Mouse (Mus musculus) mouse trophoblast stem cell (cell line): ENCODE results near the gene Apol6.

ENCODE experiments used
- in situ Hi-C, 2 experiments: fragments of 300-500 bp; cut with MseI, MboI; formaldehyde crosslinking; loops; 2 replicates in 1 of 2; 3 replicates in 1 of 2; pipeline ENCODE4 v1.15.1; 2025

The Apol6 gene

DNA sequence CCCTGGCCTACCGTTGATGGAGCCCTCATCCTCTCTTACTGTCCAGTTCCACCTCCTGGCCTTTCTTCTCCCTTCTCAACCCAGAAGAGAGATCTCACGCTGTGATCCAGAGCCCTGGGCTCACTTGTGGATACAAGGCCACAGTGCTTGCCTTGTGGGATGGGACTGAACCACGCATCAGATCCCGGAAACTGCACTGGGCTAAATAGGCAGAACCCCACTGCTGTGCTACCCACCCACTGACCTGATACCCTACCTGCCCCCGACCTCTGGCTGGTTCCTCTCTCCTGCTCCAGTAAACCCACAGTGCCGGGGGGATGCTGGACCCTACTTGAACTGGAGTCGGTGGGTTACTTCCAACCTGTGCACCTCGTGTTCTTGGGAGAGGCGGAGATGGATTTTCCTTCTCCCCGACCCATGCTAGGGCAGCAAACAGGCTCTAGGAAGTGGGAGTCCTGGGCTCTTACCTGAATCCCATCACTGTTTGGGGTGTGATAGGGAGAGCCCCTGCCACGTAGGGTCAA, 26.3 kb downstream of the Apol6 start:
- in situ Hi-C loops, result no loop called here

DNA sequence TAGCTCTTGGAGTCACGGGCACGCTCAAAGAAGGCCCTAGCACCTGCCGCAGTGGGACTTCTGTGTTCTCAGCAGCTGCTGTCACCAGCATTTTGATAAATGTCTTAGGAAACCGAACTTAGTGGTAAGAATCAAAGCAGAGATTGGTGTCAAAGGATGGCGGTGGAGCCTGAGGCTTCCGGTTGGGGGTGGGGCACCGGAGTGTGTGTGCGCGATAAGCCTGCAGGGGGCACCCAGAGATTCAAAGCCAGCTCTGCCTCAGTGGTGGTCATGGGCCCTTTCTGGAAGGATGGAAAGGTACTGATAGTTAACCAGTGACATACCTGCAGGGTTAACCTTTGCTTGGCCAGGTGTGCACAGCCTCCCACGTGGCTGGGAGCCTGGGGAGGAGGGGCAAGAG, 27.0 kb downstream of the Apol6 start:
- in situ Hi-C loops, result no loop called here

DNA sequence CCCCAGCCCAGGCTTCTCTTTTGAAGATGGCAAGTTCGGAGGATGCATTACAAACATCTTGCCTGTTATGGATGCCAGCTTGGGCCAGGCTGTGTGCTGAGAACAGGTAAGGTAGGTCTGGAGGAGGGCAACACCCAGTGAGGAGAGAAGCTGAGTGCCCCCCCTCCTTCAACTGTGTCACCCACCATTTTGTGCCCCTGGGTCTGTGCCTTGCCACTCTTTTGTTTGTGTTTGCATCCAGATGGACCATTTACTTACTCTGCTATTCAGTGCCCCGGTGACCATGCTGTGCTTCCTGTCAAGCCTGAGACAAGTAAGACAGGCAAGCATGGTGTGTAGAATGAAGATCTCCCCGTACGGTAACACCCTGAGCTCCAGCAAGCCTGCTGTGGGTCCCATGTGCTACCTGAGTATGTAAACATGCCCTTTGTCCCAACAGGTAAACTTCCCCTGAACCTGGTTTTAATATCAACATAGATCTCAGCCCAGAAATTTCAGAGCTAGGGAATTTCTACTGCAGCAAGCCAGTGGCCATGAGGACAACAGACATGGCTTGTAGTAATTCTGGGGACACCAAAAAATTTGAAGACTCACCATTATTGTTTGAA, 28.1 kb downstream of the Apol6 start:
- in situ Hi-C loops, result no loop called here

DNA sequence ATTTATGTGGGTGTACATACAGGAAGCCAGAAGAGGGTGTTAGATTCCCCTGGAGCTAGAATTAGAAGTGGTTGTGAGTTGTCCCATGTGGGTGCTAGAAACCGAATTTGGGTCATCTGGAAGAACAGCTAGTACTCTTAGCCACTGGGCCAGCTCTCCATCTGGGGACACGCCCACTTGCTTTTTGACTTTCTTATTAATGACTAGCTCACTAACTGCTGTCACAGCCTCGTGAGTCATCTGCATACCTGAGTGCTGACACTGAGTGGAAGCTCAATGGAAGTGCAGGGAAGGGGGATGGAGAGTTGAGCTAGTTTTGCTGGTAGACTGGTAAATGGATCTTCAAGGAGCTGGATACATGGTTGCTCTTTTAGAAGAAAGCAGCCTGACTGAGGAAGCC, 32.0 kb downstream of the Apol6 start:
- in situ Hi-C loops, result no loop called here

DNA sequence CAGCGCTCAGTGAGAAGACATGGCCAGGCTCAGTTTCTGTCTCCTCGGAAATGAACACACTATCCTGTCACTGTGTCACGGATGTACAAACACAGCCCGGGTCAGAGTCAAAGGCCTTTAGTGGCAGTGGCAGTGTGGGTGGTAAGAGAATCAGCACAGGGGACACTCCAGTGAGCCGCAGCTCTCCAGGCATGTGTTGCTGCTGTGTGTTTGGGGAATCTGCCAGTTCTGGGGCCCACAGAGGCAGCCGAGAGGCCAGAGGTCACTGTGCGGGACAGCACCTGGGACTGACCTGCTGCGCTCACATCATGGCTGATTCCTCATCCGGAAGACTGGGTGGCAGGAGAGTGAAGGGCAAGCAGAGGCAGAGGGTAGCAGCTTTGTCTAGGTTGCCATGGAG, 33.4 kb downstream of the Apol6 start:
- in situ Hi-C loops, result no loop called here

DNA sequence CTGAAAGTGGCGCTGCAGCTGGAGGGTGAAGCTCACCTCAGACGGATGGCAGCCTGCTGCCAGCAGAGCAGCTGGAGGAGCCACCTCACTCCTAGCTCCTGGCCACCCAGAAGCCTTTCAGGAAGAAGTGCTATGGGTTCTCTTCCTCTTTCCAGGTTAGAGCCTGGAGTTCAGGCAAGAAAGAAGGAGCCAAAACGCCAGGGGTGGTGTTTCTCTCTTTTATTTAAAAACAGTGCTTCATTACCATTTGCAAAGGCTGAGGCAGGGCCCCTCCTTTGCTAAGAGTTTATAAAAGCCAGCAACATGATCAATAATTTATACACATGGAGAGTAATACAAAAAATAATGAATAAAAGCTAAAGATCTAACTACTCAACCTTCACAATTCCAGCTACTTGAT, 34.3 kb downstream of the Apol6 start:
- in situ Hi-C loops, result no loop called here

DNA sequence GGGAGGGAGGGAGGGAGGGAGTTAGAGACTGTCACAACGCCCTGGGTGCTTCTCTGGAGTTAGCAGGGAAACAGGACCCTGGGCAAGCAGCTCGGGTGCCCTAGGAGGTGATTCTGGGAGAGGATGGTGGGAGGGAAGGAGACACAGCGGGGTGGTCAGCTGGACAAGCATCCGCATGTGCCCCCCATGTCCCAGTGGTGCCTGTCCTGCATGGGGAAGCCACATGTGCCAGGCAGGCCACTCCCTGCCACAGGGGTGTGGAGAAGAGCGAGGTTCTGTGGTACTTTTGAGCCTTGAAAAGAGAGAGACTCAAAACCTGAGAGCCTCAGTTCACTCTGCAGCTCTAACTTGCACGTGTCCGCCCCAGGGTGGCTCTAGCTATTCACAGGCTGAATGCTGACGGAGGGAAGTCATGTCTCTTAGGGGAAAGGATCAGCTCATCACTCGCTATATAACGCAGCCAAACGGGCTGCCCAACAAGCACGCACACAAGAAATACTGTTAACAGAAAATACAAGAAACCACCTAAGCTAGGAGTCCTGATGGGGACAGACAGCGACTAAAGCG, 34.8 kb downstream of the Apol6 start:
- in situ Hi-C loops, result no loop called here

DNA sequence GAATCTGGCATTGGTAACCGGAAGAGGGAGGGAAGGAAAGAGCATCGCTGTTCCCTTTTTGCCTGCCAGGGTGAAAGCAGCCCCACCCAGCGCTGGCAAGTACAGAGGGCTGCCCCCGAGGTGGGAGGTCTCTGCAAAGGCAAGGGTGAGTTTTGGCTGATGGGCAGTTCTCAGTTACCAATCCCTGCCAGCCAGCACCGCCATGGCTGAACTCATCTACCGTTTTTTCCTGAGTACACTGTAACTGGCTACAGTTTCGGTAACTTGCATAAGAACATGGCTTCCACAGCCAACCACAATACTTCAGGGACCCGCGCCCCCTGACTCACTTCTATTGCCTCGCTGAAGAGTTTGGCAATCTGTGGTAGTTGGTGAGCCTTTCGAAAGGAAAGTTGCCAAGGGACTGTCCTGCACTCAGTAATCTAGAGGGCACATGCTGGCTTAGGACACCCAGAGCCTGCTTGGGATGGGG, 35.4 kb downstream of the Apol6 start:
- in situ Hi-C loops, result no loop called here

DNA sequence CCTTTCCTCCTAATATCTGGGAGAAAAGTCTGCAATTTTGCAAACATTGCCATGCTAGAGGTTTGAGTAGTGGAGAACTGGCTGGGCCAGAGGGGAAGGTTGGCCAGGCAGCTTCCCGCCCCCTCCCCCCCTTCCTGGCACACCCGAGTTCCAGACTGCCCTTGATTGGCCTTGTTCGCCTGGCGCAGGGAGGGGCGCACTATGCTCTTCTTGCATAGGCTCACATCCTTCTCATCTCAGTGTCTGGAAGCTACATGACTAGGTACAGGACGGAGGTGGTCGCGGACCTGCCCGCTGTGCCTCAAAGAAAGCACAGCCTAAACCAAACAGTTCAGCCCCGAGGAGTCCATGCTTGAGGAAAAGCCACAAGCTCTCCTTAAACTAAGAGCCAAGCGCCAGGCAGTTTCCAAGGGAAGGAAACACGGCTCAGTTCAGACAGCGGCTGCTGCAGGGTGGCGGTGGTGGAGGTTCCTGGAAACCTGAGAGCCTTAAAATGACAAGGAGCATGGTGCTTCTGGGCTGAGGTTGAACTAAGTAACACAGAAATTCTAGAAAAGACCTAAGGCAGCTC, 36.2 kb downstream of the Apol6 start:
- in situ Hi-C loops, result no loop called here

DNA sequence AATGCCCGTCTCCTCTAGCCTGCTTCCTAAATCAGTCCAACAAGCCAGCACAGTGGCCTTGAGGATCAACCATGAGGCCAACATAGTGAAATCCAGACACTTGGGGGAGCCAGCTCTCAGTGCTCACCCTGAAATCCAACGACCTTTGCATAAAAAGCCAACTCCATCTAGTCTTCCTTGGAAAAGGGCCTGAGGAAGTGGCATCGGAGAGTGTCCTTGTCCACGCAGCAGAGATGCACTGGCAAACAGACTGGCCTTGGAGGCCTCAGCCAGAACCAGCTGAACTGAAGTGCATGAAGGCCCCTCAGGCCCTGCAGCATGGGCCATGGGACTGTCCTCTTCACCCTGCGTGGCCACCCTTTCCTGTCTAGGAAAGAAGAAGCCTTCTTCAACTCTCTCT, 36.9 kb downstream of the Apol6 start:
- in situ Hi-C loops, result no loop called here

DNA sequence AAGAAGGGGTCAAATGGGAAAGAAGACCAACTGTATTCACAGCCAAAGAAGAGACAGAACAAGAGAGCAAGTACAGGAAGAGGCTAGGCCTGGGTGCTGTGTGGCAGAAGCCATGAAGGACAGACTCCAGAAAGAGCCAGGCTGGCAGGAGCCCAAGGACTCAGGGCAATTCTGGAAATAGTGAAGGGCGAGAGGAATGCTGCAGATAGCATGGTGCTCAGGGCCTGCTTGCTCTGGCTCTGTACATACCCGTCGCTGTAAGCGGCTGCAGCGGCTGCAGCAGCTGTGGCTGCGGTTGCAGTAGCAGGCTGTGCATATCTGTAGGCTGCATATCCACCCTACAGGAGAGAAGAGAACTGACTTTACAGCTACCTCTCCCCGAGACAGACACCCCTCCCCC, 41.3 kb downstream of the Apol6 start:
- in situ Hi-C loops, result no loop called here

DNA sequence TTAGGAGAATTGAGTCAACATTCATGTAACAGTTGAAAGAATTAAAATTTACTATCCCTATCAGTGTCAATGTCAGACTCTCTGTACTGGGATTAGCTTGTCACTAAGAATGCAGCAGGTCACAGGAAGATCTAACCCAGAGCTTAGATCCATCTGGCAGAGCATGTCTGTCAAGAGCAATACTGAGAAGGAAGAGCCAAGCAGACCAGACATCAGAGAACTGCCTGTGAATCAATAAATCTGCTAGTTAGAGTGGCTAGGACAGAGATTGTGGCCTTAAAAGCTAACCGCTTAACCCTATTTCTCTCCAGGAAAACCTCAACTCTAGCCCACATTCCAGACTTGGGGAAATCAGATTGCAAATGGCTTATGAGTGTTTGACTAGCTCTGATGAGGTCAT, 42.0 kb downstream of the Apol6 start:
- in situ Hi-C loops, result no loop called here

DNA sequence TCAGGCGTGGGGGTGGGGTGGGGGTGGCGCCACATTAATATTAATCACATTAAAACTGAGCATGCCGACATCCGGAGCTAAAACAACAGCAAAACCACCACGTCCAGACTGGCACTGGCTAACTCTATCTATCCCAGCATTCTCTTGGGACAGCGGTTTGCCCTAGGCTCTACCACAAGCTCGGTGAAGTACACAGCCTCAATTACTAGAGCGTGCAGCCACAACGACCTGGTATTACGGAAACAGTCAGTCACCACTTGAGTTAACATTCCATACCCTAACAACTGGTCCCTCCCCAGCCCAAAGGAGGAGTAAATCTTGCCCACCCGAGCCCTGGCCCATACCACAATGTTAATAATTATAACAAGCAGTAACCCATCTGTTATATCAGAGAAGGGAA, 44.7 kb downstream of the Apol6 start:
- in situ Hi-C loops, result no loop called here

DNA sequence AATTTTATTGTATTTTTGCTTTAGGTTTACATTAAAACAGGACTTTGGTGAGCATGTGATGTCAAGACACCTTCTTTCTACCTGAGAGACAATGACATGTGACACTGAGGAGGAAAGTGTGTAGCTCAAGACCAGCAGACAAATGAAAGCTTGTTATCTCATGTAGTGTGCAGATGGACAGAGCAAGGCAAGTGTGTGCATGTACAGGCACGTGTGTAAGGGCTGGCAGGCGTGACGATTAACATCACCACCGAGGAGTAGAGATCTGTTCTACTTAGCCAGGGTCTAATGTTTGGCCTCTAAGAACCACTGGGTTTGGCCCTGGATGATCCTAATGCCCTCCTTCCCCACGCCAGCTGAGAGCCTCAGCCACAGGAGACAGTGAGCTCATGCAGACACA, 46.0 kb downstream of the Apol6 start:
- in situ Hi-C loops, result no loop called here

DNA sequence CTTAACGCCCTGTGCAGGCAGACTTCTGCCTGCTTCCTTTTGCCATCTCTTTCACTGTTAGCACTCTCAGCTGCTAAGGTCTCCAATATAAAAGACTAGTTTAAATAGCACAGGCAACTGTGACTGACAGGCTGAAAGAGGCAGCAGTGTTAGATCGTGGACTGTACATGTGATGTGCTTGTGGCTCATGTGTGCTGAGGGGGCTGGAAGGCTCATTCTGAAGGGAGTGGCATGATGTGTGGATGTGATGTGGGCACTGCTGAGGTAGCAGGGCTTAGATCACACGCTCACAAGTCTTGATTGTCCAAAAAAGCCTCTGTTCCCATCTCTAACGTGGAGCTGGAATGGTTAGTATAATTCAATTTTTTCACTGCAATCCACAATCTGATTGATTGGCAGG, 46.9 kb downstream of the Apol6 start:
- in situ Hi-C loops, result no loop called here

DNA sequence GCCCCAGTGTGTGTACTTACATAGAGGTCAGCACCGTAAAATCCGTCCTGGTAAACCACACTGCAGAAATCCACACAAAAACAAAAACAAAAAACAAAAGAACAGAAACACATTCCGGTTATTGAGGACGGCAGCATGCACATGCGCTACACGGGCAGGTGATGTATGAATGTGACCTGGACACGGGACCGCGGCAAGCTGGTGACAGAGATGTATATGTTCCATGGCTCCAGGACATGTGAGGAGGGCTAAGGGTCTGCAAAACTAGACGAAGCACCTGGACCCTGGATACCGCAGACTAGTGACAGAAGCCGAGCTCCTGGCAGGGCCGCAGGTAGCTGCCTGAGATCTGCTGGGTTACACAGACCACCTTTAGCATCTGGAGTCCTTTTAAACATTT, 49.9 kb downstream of the Apol6 start:
- in situ Hi-C loops, result no loop called here

DNA sequence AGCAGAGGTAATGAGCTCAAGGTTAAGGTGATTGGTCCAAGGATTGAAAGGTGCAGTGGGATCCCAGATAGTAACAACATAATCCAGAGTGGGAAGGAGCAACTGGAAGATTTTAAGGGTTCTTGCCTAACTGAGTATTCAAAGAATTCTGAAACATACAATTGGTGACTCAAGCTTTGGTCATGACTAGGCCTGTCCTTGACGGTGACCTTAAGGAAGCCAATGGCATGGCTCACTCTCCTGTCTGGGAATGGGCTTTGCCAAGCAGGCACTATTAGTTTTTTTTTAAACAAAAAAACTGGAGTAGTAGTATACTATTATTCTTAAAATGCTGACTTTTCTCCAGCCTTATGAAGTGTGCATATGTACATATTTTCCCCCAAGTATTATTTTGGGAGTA, 50.7 kb downstream of the Apol6 start:
- in situ Hi-C loops, result no loop called here

DNA sequence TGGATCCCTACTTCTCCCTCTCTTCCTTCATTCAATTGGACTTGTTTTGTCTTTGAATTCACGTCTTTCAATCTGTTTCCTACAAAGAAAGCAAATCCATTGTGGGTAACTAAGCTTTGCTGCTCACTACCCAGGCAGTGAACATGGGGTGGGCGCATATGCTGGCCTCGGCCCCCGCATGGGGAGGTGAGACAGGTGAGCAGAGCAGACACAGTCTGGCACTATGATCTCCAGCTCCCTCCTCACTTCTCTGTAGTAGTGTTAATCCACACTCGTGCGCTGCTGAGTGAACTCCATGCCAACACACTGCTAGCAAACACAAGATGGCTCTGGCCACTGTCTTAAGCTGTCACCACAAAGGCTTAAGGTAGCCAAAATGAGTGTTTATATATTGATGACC, 52.8 kb downstream of the Apol6 start:
- in situ Hi-C loops, result no loop called here

DNA sequence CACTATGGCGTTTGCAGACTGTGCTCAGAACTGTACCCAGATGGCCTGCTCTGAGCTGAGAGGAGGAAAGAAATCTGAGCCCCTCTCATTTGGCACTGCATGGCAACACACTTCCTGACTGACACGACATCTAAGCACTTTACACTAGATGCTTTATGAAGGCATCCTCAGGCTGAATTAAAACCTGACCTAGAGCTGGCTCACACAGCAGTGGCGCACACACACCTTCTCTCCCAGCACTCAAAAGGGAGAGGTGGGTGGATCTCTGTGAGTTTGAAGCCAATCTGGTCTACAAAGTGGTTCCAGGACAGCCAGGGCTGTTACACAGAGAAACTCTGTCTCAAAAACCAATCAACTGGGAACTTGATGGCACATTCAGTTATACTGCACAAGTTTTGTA, 55.2 kb downstream of the Apol6 start:
- in situ Hi-C loops, result no loop called here

DNA sequence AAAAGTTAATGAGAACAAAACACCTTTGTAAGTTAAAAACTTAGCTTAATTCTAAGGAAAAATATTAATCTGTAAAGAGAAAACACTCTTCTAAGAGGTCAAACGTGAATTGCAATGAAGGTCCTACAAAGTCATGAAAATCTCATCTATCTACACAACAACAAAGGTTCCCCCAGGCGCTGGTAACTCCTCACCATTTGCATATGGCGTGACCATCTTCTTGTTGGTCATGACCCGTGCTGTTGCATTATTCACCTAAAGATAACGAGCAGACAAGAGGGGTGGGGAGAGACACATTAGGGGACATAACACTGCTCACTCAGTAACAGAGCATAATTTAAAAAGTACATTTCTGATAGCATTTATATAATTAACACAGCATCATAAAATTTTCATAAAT, 58.2 kb downstream of the Apol6 start:
- in situ Hi-C loops, result no loop called here

DNA sequence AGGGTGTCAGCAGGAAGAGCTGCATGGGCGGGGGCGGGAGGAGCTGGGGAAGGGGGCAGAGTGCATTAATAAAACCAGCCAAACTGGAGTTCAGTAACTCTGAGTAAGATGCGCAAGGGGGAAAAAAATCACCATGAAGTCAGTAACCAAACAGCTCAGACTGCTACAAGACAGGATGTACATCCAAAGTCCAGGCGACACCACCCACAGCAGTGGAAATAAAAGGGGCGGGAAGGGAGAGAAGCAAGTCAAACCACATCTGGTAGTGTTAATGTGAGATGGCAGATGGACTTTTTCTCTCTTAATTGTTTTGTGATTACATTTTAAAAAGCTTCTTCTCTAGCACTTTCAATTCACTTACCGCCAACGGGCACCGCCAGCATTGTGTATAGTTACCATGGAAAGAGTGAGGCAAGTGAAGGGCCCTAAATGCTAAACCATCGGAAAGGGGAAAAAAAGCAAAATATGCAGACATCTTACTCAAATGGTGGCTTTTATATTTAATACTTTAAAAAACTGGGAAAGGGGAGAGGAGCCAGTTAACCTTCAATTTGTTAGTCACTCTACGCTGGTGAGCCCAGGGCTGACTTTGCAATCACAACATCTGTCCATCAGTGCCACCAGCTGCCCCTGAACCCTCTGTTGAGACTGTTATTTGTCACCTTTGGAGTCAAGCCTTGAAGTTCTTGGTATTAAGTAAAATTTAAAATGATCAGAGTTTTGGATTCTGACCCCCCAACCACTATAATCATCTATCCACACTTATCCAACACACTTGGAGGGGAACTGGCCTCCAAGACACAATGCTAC, 60.0 kb downstream of the Apol6 start:
- in situ Hi-C loops, result no loop called here

DNA sequence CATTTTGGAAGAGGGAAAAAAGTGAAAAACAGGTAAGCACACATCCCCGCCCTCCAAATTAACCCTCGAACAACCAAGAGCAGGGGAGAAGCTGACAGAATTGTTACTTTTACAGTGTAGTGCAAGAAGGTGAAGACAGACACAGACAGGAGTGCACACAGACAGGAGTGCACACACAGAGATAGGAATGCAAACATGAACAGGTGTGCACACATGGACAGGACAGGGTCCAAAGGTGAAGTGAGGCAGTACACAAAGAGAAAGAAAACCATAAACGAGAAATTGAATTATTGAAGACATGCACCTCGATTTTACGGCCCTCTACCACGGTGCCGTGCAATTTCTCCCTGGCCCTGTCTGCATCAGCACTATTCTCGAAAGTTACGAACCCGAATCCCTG, 60.7 kb downstream of the Apol6 start:
- in situ Hi-C loops, result no loop called here
